Mouse (Mus musculus): ENCODE results near the gene Efna3. TPM values are rescaled to one million over a fixed set of nuclear protein-coding genes. Genes with fewer than 3 reads are reported as not detected.

The Efna3 gene
- polyA plus RNA-seq, 1 experiment from 2014 or later, result 72.3 TPM

- Histone ChIP-seq H3K9me3 (no peaks in the 10 kb centered on the region), H3K27me3 (no peaks in the 10 kb centered on the region), H3K27ac (replicated peaks) (no peak overlapping the region), H3K4me3 (no peak overlapping the region), H3K9ac (no peak overlapping the region), H3K36me3 (no peaks in the 10 kb centered on the region), H3K4me1 (replicated peaks) (no peaks in the 10 kb centered on the region), H3K4me2 (no peak overlapping the region)
- WGBS, result 79% methylated on average over 10 of the region's 10 CpGs
- ATAC-seq (ENCODE audit: low FRiP score, low read depth), result no peak
Measured at GRCm38 (mm10) chr3:89291874-89292273, 30.9 kb downstream of the Efna3 start.

GRCm38 (mm10) chr3:89288503-89288928 lies 34.2 kb downstream of the Efna3 start:
- WGBS, result 47% methylated on average over 7 of the region's 7 CpGs
- no peaks in the 10 kb centered on the region for H3K9me3 ChIP-seq
- H3K36me3 ChIP-seq, result no peaks in the 10 kb centered on the region
- no peaks in the 10 kb centered on the region for H3K27me3 ChIP-seq
- H3K4me3 ChIP-seq, result no peak overlapping the region
- H3K27ac ChIP-seq (replicated peaks), result no peak overlapping the region
- no peak for ATAC-seq (ENCODE audit: low FRiP score, low read depth)
- H3K4me2 ChIP-seq, result no peak overlapping the region
- H3K9ac ChIP-seq, result no peak overlapping the region
- H3K4me1 ChIP-seq (replicated peaks), result no peaks in the 10 kb centered on the region

- H3K4me2 ChIP-seq, result no peak overlapping the region
- peaks cover 2% of the 10 kb centered on the region; the same call in 1 of the 2 replicates for H3K27me3 ChIP-seq
- ATAC-seq (ENCODE audit: low FRiP score, low read depth), result no peak
- H3K4me1 ChIP-seq (replicated peaks), result peaks cover 2% of the 10 kb centered on the region; the same call in 1 of the 2 replicates
- 62% methylated on average over 5 of the region's 5 CpGs for WGBS
- H3K36me3 ChIP-seq, result no peaks in the 10 kb centered on the region
- H3K4me3 ChIP-seq, result no peak overlapping the region
- H3K27ac ChIP-seq (replicated peaks), result no peak overlapping the region
- H3K9ac ChIP-seq, result no peak overlapping the region
- H3K9me3 ChIP-seq, result no peaks in the 10 kb centered on the region
Measured at GRCm38 (mm10) chr3:89287286-89287685, 35.5 kb downstream of the Efna3 start.

- Histone ChIP-seq H3K4me3 (no peak overlapping the region), H3K9me3 (no peaks in the 10 kb centered on the region), H3K36me3 (no peaks in the 10 kb centered on the region), H3K9ac (no peak overlapping the region; the same call in 1 of the 2 replicates), H3K27ac (replicated peaks) (no peak overlapping the region), H3K4me1 (replicated peaks) (peaks cover 17% of the 10 kb centered on the region), H3K27me3 (peaks cover 9% of the 10 kb centered on the region; the same call in 1 of the 2 replicates), H3K4me2 (no peak overlapping the region)
- ATAC-seq (ENCODE audit: low FRiP score, low read depth), result no peak
- 31% methylated on average over 2 of the region's 2 CpGs for WGBS
Measured at GRCm38 (mm10) chr3:89285526-89285925, 37.2 kb downstream of the Efna3 start.

GRCm38 (mm10) chr3:89284261-89284660 lies 38.5 kb downstream of the Efna3 start:
- no peak overlapping the region for H3K4me3 ChIP-seq
- H3K36me3 ChIP-seq, result no peaks in the 10 kb centered on the region
- H3K9ac ChIP-seq, result no peak overlapping the region
- no peak for ATAC-seq (ENCODE audit: low FRiP score, low read depth)
- 87% methylated on average over 3 of the region's 3 CpGs for WGBS
- H3K27ac ChIP-seq (replicated peaks), result no peak overlapping the region
- H3K4me1 ChIP-seq (replicated peaks), result peaks cover 30% of the 10 kb centered on the region
- no peaks in the 10 kb centered on the region for H3K9me3 ChIP-seq
- peaks cover 10% of the 10 kb centered on the region for H3K27me3 ChIP-seq
- H3K4me2 ChIP-seq, result no peak overlapping the region

GRCm38 (mm10) chr3:89282291-89282643 lies 40.5 kb downstream of the Efna3 start:
- peaks cover 25% of the 10 kb centered on the region for H3K27me3 ChIP-seq
- no peak overlapping the region for H3K27ac ChIP-seq (replicated peaks)
- ATAC-seq (ENCODE audit: low FRiP score, low read depth), result no peak
- no peak overlapping the region for H3K4me2 ChIP-seq
- H3K4me3 ChIP-seq, result no peak overlapping the region
- no peaks in the 10 kb centered on the region for H3K36me3 ChIP-seq
- H3K4me1 ChIP-seq (replicated peaks), result peaks cover 40% of the 10 kb centered on the region
- no peaks in the 10 kb centered on the region for H3K9me3 ChIP-seq
- WGBS, result 25% methylated on average over 4 of the region's 4 CpGs
- no peak overlapping the region for H3K9ac ChIP-seq

GRCm38 (mm10) chr3:89281579-89282290 lies 41.0 kb downstream of the Efna3 start:
- no peak for ATAC-seq (ENCODE audit: low FRiP score, low read depth)
- peak overlapping the region; percentile 44 for H3K9ac ChIP-seq
- peaks cover 40% of the 10 kb centered on the region for H3K4me1 ChIP-seq (replicated peaks)
- H3K4me3 ChIP-seq, result peak overlapping the region; percentile 43
- H3K9me3 ChIP-seq, result no peaks in the 10 kb centered on the region
- no peaks in the 10 kb centered on the region for H3K36me3 ChIP-seq
- peaks cover 25% of the 10 kb centered on the region for H3K27me3 ChIP-seq
- H3K4me2 ChIP-seq, result peak overlapping the region; percentile 70
- WGBS, result 10% methylated on average over 20 of the region's 20 CpGs
- H3K27ac ChIP-seq (replicated peaks), result no peak overlapping the region

GRCm38 (mm10) chr3:89280606-89281511 lies 41.9 kb downstream of the Efna3 start, which contains the start of gene Efna1:
Gene Efna1 (minus strand): TSS chr3:89281142.
- WGBS, result under 1% methylated on average over 52 of the region's 52 CpGs
- no peaks in the 10 kb centered on the region for H3K9me3 ChIP-seq
- no peaks in the 10 kb centered on the region for H3K36me3 ChIP-seq
- peak within 1 kb of the TSS; percentile 44 for H3K9ac ChIP-seq
- peak; percentile 23; the same call in 1 of the 2 replicates for ATAC-seq (ENCODE audit: low FRiP score, low read depth)
- peak within 1 kb of the TSS; percentile 43 for H3K4me3 ChIP-seq
- H3K27me3 ChIP-seq, result peaks cover 25% of the 10 kb centered on the region
- peak within 1 kb of the TSS; percentile 70 for H3K4me2 ChIP-seq
- H3K4me1 ChIP-seq (replicated peaks), result peaks cover 40% of the 10 kb centered on the region
- peak within 1 kb of the TSS; percentile 43; the same call in 1 of the 2 replicates for H3K27ac ChIP-seq (replicated peaks)

GRCm38 (mm10) chr3:89280050-89280605 lies 42.6 kb downstream of the Efna3 start:
- Histone ChIP-seq H3K9me3 (no peaks in the 10 kb centered on the region), H3K36me3 (no peaks in the 10 kb centered on the region), H3K4me2 (peak overlapping the region; percentile 70), H3K9ac (peak overlapping the region; percentile 44; the same call in 1 of the 2 replicates), H3K27ac (replicated peaks) (peak overlapping the region; percentile 43; the same call in 1 of the 2 replicates), H3K4me1 (replicated peaks) (peaks cover 40% of the 10 kb centered on the region), H3K27me3 (peaks cover 25% of the 10 kb centered on the region), H3K4me3 (peak overlapping the region; percentile 43)
- ATAC-seq (ENCODE audit: low FRiP score, low read depth), result no peak; the same call in 1 of the 2 replicates
- under 1% methylated on average over 29 of the region's 29 CpGs for WGBS

GRCm38 (mm10) chr3:89279153-89279890 lies 43.4 kb downstream of the Efna3 start:
- Histone ChIP-seq H3K9ac (peak overlapping the region; percentile 44), H3K27me3 (peaks cover 25% of the 10 kb centered on the region), H3K4me3 (peak overlapping the region; percentile 43), H3K4me1 (replicated peaks) (peaks cover 40% of the 10 kb centered on the region), H3K36me3 (no peaks in the 10 kb centered on the region), H3K4me2 (peak overlapping the region; percentile 70), H3K27ac (replicated peaks) (peak overlapping the region; percentile 43; the same call in 1 of the 2 replicates), H3K9me3 (no peaks in the 10 kb centered on the region)
- peak; percentile 73 for ATAC-seq (ENCODE audit: low FRiP score, low read depth)
- WGBS, result 1% methylated on average over 35 of the region's 35 CpGs

GRCm38 (mm10) chr3:89278643-89279042 lies 44.1 kb downstream of the Efna3 start:
- H3K36me3 ChIP-seq, result no peaks in the 10 kb centered on the region
- no peaks in the 10 kb centered on the region for H3K9me3 ChIP-seq
- 0 out of 2 replicates have a peak overlapping the region, but pooled peaks have one; percentile 18 for H3K27ac ChIP-seq (replicated peaks)
- H3K27me3 ChIP-seq, result peaks cover 25% of the 10 kb centered on the region
- peak overlapping the region; percentile 70 for H3K4me2 ChIP-seq
- H3K4me1 ChIP-seq (replicated peaks), result peaks cover 40% of the 10 kb centered on the region
- 22% methylated on average over 8 of the region's 8 CpGs for WGBS
- H3K9ac ChIP-seq, result peak overlapping the region; percentile 44; the same call in 1 of the 2 replicates
- peak overlapping the region; percentile 43 for H3K4me3 ChIP-seq
- ATAC-seq (ENCODE audit: low FRiP score, low read depth), result no peak
